Mouse (Mus musculus) neural tube, embryonic 14.5 days (tissue): ENCODE results near the gene Fhl3. TPM values are rescaled to one million over a fixed set of nuclear protein-coding genes. Genes with fewer than 3 reads are reported as not detected.
"Not testable (repeated sequence)": the region's sequence is repeated elsewhere in the genome, so short reads cannot be mapped to it uniquely, and the experiment has no call there.

Source experiments
- ATAC-seq: fragments of 200-750 bp; cut with Nextera tagmentation; 2 replicates; pipeline ENCODE4 v1.8.0; 2017; ENCODE audit warnings: low read depth, mild to moderate bottlenecking, moderate TSS enrichment, moderate library complexity
- H3K27ac ChIP-seq: fragments of 300-500 bp; sonication (generic); 2 replicates; pipeline ENCODE4 v1.5.1; 2014; ENCODE audit warnings: low read depth, mild to moderate bottlenecking, control low read depth, low read length, moderate library complexity, mixed read lengths
- H3K27me3 ChIP-seq: fragments of 300-500 bp; sonication (generic); 2 replicates; pipeline ENCODE4 v1.6.1; 2014; ENCODE audit warnings: low read length; ENCODE audit not compliant: control insufficient read depth, insufficient read depth
- H3K36me3 ChIP-seq: fragments of 300-500 bp; sonication (generic); 2 replicates; pipeline ENCODE4 v1.6.1; 2014; ENCODE audit warnings: low read length, mixed read lengths; ENCODE audit not compliant: control insufficient read depth, insufficient read depth
- H3K4me1 ChIP-seq: fragments of 300-500 bp; sonication (generic); 2 replicates; pipeline ENCODE4 v1.6.1; 2014; ENCODE audit warnings: low read length; ENCODE audit not compliant: control insufficient read depth, insufficient read depth
- H3K4me2 ChIP-seq: fragments of 300-500 bp; sonication (generic); 2 replicates; pipeline ENCODE4 v1.6.1; 2014; ENCODE audit warnings: mild to moderate bottlenecking, low read depth, low read length, control low read depth
- H3K4me3 ChIP-seq: fragments of 300-500 bp; sonication (generic); 2 replicates; pipeline ENCODE4 v1.5.1; 2014; ENCODE audit warnings: low read depth, low read length, control low read depth, mixed read lengths
- H3K9ac ChIP-seq: fragments of 300-500 bp; sonication (generic); replicated peaks from 2 replicates; pipeline ENCODE4 v1.6.1; 2014; ENCODE audit warnings: low read depth, mild to moderate bottlenecking, control low read depth, low read length, mixed read lengths
- H3K9me3 ChIP-seq: fragments of 300-500 bp; sonication (generic); 2 replicates; pipeline ENCODE4 v1.6.1; 2016; ENCODE audit warnings: low read length; ENCODE audit not compliant: control insufficient read depth
- WGBS: fragments of 180-500 bp; shearing (Covaris S2); extraction: QIAGEN DNeasy Blood & Tissue Kit; methylation state at CpG from one replicate; pipeline ENCODE4 v1.1.7; 2014; 5-methylcytosine and 5-hydroxymethylcytosine counted together
- polyA plus RNA-seq: library from polyadenylated mRNA; unstranded; fragments of >200 nt; fragmentation: Nextera tagmentation; extraction: Ambion mirVana; gene quantifications from 2 replicates; pipeline ENCODE4 v1.2.1, GENCODE M21; 2014

The Fhl3 gene
- polyA plus RNA-seq, 1 experiment from 2014 or later = 0.60 TPM

DNA sequence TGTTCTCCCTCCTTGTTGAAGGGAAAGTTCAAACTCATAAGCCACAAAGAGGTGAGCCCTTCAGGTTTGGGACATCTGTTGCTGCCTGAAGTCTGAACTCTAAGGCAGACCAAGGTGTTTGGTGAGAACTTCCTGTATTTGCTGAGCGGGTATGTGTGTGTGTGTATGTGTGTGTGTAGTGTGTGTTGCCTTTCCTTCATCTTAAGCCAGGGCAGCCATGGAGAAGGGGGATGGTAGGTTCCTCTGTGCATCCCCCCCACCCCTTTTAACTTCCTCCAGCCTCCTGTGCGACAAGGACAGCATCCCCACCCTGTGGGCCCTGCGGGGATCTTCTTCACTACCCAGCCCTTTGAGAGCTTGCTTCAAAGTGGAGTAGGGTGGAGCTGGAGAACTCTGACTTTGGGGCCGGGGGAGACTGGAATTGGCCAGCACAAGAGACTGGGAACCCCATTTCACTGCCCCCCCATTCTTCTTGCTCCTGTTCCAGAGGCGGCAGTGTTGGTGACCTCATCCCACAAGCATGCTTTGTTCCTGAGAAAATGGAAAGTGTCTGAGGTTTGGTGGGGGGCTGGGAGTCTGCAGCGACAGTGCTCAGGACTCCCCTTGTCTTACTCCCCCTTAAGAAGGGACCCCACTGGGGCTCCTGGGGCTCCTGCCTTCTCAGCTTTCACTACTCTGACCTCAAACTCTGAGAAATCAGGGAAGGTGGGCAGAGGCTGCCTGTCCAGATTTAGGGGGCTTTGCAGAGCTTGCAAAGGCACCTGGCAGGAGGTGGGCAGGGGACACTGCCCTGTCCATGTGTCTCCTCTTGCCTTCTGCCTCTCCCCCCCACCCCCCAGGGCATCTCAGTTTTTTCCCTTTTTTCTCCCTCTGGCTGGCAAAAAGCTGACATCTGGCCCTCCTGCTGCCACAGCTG is 3.6 kb downstream of the Fhl3 start:
- peak overlapping the region; percentile 28; the same call in 1 of the 2 replicates for H3K9ac ChIP-seq
- no peak overlapping the region for H3K4me2 ChIP-seq
- ATAC-seq = no peak

DNA sequence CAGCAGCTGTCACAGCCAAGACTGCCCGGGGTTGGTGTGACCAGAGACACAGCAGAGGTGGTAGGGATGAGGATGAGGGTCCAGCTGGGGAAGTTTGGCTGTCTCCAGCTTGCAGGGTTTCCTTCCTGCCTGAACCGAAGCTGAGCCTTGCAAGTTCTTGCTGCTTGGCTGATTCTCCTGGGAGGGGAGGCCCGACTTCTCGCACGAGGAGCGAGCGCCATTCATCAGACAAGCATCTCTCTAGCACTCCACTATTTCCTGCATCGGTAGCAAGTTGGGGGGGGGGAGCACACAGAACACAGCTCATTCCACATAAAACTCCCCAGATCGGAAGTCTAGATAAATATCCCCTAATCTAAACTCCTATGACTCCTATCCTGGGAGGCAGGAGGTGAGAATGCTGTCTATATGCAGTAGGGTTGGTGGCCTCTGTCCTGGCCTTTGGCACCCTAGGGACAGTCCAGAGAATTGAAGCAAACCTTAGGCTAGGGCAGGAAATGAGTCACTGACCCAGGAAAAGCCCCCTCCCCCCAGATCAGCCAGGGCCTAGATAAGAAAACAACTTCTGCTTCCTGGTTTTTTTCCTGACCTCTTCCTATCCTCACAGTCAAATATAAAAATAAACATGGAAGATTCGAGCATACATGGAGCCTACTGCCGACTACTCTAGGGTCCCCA is 4.4 kb downstream of the Fhl3 start:
- no peak overlapping the region for H3K4me2 ChIP-seq
- no peak overlapping the region for H3K4me3 ChIP-seq
- peaks cover 18% of the 10 kb centered on the region for H3K4me1 ChIP-seq
- WGBS = 30% methylated on average over 11 of the region's 11 CpGs
- H3K9me3 ChIP-seq = no peaks in the 10 kb centered on the region
- H3K27me3 ChIP-seq = peaks cover 11% of the 10 kb centered on the region
- ATAC-seq = no peak
- no peaks in the 10 kb centered on the region for H3K36me3 ChIP-seq
- peak overlapping the region; percentile 28; the same call in 1 of the 2 replicates for H3K9ac ChIP-seq
- peak overlapping the region; percentile 44; the same call in 1 of the 2 replicates for H3K27ac ChIP-seq

More for the DNA sequence above, 3.6 kb downstream of the Fhl3 start:
- peaks cover 7% of the 10 kb centered on the region; the same call in 1 of the 2 replicates for H3K27me3 ChIP-seq
- 7% methylated on average over 6 of the region's 6 CpGs for WGBS
- peak overlapping the region; percentile 44; the same call in 1 of the 2 replicates for H3K27ac ChIP-seq
- no peak overlapping the region for H3K4me3 ChIP-seq
- no peaks in the 10 kb centered on the region for H3K36me3 ChIP-seq
- peaks cover 17% of the 10 kb centered on the region for H3K4me1 ChIP-seq
- no peaks in the 10 kb centered on the region for H3K9me3 ChIP-seq

DNA sequence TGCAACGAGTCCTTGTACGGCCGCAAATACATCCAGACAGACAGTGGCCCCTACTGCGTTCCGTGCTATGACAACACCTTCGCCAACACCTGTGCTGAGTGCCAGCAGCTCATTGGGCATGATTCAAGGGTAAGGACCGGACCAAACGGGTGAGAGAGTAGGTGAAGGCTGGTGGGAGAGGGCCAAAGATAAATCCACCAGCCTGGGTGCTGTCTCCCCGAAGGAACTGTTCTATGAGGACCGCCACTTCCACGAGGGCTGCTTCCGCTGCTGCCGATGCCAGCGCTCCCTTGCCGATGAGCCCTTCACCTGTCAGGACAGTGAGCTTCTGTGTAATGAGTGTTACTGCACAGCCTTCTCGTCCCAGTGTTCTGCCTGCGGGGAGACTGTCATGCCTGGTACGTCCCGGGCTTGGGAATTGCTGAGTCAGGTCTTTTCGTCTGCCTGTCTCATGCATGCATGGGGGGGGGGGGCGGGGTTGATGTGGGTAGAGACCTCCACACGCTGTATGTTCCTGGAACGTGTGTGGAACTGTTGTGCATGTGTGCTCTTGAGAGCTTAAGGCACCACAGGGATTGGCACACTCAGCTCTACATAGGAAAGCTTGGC is 5.3 kb downstream of the Fhl3 start:
- H3K9ac ChIP-seq = no peak overlapping the region
- peaks cover 11% of the 10 kb centered on the region for H3K27me3 ChIP-seq
- peaks cover 18% of the 10 kb centered on the region for H3K4me1 ChIP-seq
- H3K9me3 ChIP-seq = no peaks in the 10 kb centered on the region
- H3K36me3 ChIP-seq = no peaks in the 10 kb centered on the region
- WGBS = 83% methylated on average over 23 of the region's 23 CpGs
- no peak overlapping the region for H3K4me2 ChIP-seq
- no peak overlapping the region for H3K4me3 ChIP-seq
- no peak for ATAC-seq
- no peak overlapping the region for H3K27ac ChIP-seq

DNA sequence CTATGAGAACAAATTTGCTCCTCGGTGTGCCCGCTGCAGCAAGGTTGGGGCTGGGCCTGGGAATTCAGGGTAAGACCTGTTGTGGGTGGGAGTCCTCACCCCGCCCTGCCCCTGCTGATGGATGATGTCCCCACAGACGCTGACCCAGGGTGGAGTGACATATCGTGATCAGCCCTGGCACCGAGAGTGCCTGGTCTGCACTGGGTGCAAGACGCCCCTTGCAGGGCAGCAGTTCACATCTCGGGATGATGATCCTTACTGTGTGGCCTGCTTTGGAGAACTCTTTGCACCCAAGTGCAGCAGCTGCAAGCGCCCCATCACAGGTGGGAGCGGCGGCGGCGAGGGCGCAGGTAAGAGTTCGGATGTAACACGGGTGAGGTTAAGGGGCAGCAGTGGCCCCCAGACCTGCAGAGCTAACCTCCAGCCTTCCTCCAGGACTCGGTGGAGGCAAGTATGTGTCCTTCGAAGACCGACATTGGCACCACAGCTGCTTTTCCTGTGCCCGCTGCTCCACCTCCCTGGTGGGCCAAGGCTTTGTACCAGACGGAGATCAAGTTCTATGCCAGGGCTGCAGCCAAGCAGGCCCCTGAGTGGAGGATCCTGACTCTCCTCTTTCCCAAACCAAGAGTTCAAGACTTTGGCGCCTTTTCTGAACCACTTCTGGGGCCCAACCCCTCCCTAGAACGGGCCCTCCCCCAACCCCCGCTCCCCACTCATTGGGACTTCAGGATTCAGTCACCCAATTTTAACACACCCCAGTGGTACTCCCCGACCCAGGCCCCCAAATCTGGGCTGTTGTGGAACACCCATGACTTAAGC is 7.1 kb downstream of the Fhl3 start:
- H3K36me3 ChIP-seq, H3K4me3 ChIP-seq, ATAC-seq, H3K27me3 ChIP-seq, H3K9me3 ChIP-seq, H3K9ac ChIP-seq, H3K4me2 ChIP-seq, H3K27ac ChIP-seq: not testable (repeated sequence)
- H3K4me1 ChIP-seq = peaks cover 14% of the 10 kb centered on the region
- WGBS = 89% methylated on average over 25 of the region's 25 CpGs

DNA sequence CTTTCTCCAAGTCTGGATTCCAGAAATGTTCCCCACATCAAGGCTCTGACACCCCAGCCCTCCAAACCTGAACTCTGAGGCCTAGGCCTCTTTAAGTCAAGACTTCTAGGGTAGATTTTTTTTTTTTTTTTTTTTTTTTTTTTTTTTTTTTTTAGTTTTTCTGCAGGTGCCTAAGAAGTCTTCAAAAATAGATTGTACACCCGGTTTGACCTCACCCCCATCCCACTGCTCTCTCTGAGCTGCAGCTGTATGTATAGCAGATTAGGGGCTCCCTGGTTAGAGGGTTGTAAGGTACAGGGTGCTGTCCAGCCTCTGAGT is 7.7 kb downstream of the Fhl3 start:
- H3K4me2 ChIP-seq, ATAC-seq, H3K9ac ChIP-seq, H3K27me3 ChIP-seq, H3K4me3 ChIP-seq, H3K27ac ChIP-seq, H3K36me3 ChIP-seq, H3K9me3 ChIP-seq: not testable (repeated sequence)
- WGBS = 14% methylated on average over 1 of the region's 1 CpGs
- H3K4me1 ChIP-seq = peaks cover 14% of the 10 kb centered on the region

DNA sequence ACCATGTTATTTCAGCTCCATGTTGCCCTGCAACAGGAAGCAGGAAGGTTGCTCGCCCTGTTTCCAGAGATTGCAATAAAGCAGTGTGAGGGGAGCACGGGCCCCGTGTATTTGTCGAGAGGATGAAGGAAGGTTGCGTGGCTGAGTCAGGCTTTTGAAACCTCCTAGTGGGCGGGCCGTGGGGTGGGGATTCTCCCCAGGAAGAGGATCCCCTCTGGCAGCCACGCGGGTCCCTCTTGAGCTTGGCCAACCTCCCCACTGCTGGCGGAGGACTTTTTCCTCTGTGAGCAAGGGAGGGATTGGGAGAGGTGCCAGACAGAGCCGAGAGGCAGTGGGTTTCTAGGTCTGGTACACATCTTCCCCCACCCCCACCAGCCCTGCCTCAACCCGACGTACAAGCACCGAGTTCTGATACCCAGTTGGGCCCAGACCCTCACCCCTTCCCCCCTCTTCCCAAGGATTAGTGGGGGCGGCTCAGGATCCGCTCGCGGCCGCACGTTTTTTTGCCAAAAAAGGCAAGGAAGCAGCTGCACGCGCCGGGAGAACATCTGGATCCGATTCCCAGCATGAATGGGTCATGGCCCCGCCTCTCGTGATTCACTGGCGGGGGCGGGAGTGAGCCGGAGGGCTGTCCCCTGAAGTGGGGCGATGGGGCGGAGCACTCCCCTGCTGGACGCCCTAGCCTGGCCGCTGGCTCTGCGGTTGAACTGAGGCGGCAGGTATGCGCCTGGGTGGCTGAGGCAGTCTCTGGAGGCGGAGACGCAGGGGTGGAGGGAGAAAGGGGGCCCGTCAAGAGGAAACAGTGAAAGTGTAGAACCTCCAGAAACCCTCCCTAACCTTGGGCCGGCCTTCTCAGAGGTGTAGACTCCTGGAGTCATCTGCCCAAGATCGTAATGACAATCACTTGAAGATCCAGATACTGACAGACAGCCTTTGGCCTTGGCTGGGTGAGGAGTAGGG is 8.3 kb downstream of the Fhl3 start:
- Histone ChIP-seq H3K9ac (0 out of 2 replicates have a peak overlapping the region, but pooled peaks have one; percentile 42), H3K27me3 (peaks cover 10% of the 10 kb centered on the region), H3K36me3 (no peaks in the 10 kb centered on the region), H3K9me3 (no peaks in the 10 kb centered on the region), H3K27ac (peak overlapping the region; percentile 46; the same call in 1 of the 2 replicates), H3K4me1 (peaks cover 14% of the 10 kb centered on the region), H3K4me2 (peak overlapping the region; percentile 40), H3K4me3 (peak overlapping the region; percentile 26)
- 2% methylated on average over 41 of the region's 41 CpGs for WGBS
- ATAC-seq = peak; percentile 25; the same call in 1 of the 2 replicates

DNA sequence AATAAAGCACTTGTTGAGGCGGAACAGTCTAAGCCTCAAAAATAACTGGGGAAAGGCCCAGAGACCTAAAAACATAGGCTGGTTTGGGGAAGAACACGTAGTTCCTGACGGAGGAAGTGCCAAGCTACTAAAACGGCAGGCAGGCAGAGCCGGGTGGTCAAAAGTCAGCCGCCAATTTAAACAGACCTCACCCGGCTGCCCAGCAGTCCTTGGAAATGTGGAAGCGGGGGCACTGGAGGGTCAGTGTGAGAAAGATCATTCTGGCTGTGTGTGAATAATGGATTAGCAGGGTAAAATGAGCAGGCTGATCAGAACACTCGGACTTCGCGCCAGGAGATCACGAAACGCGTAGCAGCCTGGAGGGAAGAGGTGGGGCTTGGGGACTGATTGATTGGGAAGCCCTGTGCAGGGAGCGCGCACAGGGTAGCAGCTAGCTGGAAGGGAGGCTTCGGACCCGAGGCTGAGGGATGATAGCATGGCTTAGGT is 9.5 kb downstream of the Fhl3 start:
- WGBS = 3% methylated on average over 18 of the region's 18 CpGs
- H3K27ac ChIP-seq = no peak overlapping the region
- no peak overlapping the region; the same call in 1 of the 2 replicates for H3K9ac ChIP-seq
- H3K4me3 ChIP-seq = no peak overlapping the region
- no peak for ATAC-seq
- no peaks in the 10 kb centered on the region for H3K36me3 ChIP-seq
- H3K4me1 ChIP-seq = peaks cover 9% of the 10 kb centered on the region; the same call in 1 of the 2 replicates
- H3K27me3 ChIP-seq = peaks cover 10% of the 10 kb centered on the region
- peak overlapping the region; percentile 26; the same call in 1 of the 2 replicates for H3K4me2 ChIP-seq
- H3K9me3 ChIP-seq = no peaks in the 10 kb centered on the region
